Mouse (Mus musculus) heart, postnatal 25 days (tissue): ENCODE data around the gene Atp1b2. TPM values are rescaled to one million over a fixed set of nuclear protein-coding genes. Genes with fewer than 3 reads are reported as not detected.

Source experiments
- DNase-seq: peaks from one replicate; pipeline ENCODE4 v3.0.0; 2022; ENCODE audit warnings: low spot score
- intact Hi-C: fragments of 180-260 bp; cut with DNase I; formaldehyde crosslinking; loops from one replicate; pipeline ENCODE4 v1.15.1; 2025
- microRNA-seq: library from miRNA; unstranded; fragments of <30 nt; microRNA quantifications from one replicate; pipeline ENCODE4 v1.2.0, GENCODE M21; 2022
- total RNA-seq, 2 experiments: library from RNA; stranded (reverse); gene quantifications; 2 replicates each; pipeline ENCODE4 v1.2.3; 2021

Gene Atp1b2
- total RNA-seq, 2 experiments from 2014 or later = 18.0 to 25.8 TPM

- DNase-seq = no peak
- intact Hi-C loops = no loop called here
Observed at GRCm38 (mm10) chr11:69554539-69555140, 51.1 kb downstream of the Atp1b2 start.

GRCm38 (mm10) chr11:69553341-69553721 lies 52.4 kb downstream of the Atp1b2 start:
- no peak for DNase-seq
- intact Hi-C loops = no loop called here

- DNase-seq = no peak
- intact Hi-C loops = no loop called here
Observed at GRCm38 (mm10) chr11:69552622-69553340, 53.0 kb downstream of the Atp1b2 start.

GRCm38 (mm10) chr11:69551310-69551709 lies 54.4 kb downstream of the Atp1b2 start:
- DNase-seq = no peak
- intact Hi-C loops = no loop called here

Small RNAs within 50 kb of the gene (microRNA-seq; reads per million reads assigned to microRNA genes)
- gene Mir467f = not detected

Other genes starting within 250 kb of the Atp1b2 start
- 10 to 100 TPM; 26.4 to 27.9 TPM for gene Chd3, start 236.5 kb downstream of the Atp1b2 start, total RNA-seq
- 10 to 100 TPM; 97.5 to 99.2 TPM for gene Naa38, start 210.5 kb downstream of the Atp1b2 start, total RNA-seq
- gene Cyb5d1, start 210.3 kb downstream of the Atp1b2 start, total RNA-seq = 10 to 100 TPM; 26.1 to 29.3 TPM
- gene Tmem88, start 207.7 kb downstream of the Atp1b2 start, total RNA-seq = 10 to 100 TPM; 22.5 to 23.7 TPM
- gene Kdm6b, start 192.3 kb downstream of the Atp1b2 start, total RNA-seq = 10 to 100 TPM; 25.6 to 30.3 TPM
- under 1 TPM; 0.17 to 0.39 TPM for gene Dnah2, start 56.8 kb downstream of the Atp1b2 start, total RNA-seq
- 10 to 100 TPM; 64.1 to 71.6 TPM for gene Efnb3, start 45.7 kb downstream of the Atp1b2 start, total RNA-seq
- 1 to 10 TPM; 4.6 to 6.1 TPM for gene Wrap53, start 25.7 kb downstream of the Atp1b2 start, total RNA-seq
- gene Trp53, start 25.6 kb downstream of the Atp1b2 start, total RNA-seq = 10 to 100 TPM; 16.9 to 17.9 TPM
- gene Shbg, start 12.0 kb upstream of the Atp1b2 start, total RNA-seq = not detected
- gene Sat2, start 16.1 kb upstream of the Atp1b2 start, total RNA-seq = 1 to 10 TPM; 2.3 to 2.5 TPM
- gene Fxr2, start 27.0 kb upstream of the Atp1b2 start, total RNA-seq = 10 to 100 TPM; 81.8 to 84.9 TPM
- not detected for gene Sox15, start 49.4 kb upstream of the Atp1b2 start, total RNA-seq
- 10 to 100 TPM; 15.2 to 16.5 TPM for gene Mpdu1, start 56.7 kb upstream of the Atp1b2 start, total RNA-seq
- 1 to 10 TPM; 7.1 to 7.7 TPM for gene Cd68, start 60.2 kb upstream of the Atp1b2 start, total RNA-seq
- gene Eif4a1, start 66.5 kb upstream of the Atp1b2 start, total RNA-seq = 100 to 1,000 TPM; 201 to 206 TPM
- 10 to 100 TPM; 31.7 to 33.5 TPM for gene Senp3, start 76.1 kb upstream of the Atp1b2 start, total RNA-seq
- 1 to 10 TPM; 1.6 to 2.1 TPM for gene Tnfsf13, start 79.8 kb upstream of the Atp1b2 start, total RNA-seq
- 10 to 100 TPM; 14.5 to 16.4 TPM for gene Tnfsf12, start 89.9 kb upstream of the Atp1b2 start, total RNA-seq
- 1 to 10 TPM; 3.2 to 4.5 TPM for gene Tnfsfm13, start 90.2 kb upstream of the Atp1b2 start, total RNA-seq
- 10 to 100 TPM; 28.6 to 30.4 TPM for gene Polr2a, start 152.7 kb upstream of the Atp1b2 start, total RNA-seq
- gene Slc35g3, start 156.0 kb upstream of the Atp1b2 start, total RNA-seq = not detected
- 10 to 100 TPM; 33.3 to 39.6 TPM for gene Zbtb4, start 160.0 kb upstream of the Atp1b2 start, total RNA-seq
- 1 to 10 TPM; 4.8 to 5.0 TPM for gene Chrnb1, start 190.0 kb upstream of the Atp1b2 start, total RNA-seq
- 1 to 10 TPM; 2.2 to 2.4 TPM for gene Fgf11, start 195.9 kb upstream of the Atp1b2 start, total RNA-seq
- under 1 TPM; 0.26 to 0.45 TPM for gene Tmem102, start 199.7 kb upstream of the Atp1b2 start, total RNA-seq
- gene Gm39566, start 209.4 kb upstream of the Atp1b2 start, total RNA-seq = not detected
- gene Spem2, start 212.5 kb upstream of the Atp1b2 start, total RNA-seq = not detected
- gene Spem1, start 216.2 kb upstream of the Atp1b2 start, total RNA-seq = not detected
- 1 to 10 TPM; 4.4 to 5.4 TPM for gene Nlgn2, start 231.8 kb upstream of the Atp1b2 start, total RNA-seq
- gene Tmem256, start 232.6 kb upstream of the Atp1b2 start, total RNA-seq = 100 to 1,000 TPM; 186 to 199 TPM
- gene Plscr3, start 240.4 kb upstream of the Atp1b2 start, total RNA-seq = 10 to 100 TPM; 24.4 to 24.9 TPM